Comparison of ENCODE assay signal across 17 mouse cellular contexts in genomic region chr5:36714832-36715231, GRCm38 (mm10). TPM values are rescaled to one million over a fixed set of nuclear protein-coding genes. Genes with fewer than 3 reads are reported as not detected.
A peak's percentile ranks its signal among the peaks of the same experiment; 100 is the strongest.
DNase-seq lines count a peak whose midpoint lies in the region; ATAC-seq and TF ChIP-seq lines count a peak whose summit lies in the region.
"Had no signal": no experiment of that assay in that cellular context is flagged by ENCODE, and none has a peak within 500 bp of the region (broad histone marks: within the 10 kb centered on the region; RNA-seq: fewer than 3 reads in every experiment).

No protein-coding gene starts in this region.

- no peaks in the 10 kb centered on the region for H3K27me3 ChIP-seq in heart, embryonic 12.5 days (replicated peaks)
- peaks cover 34% of the 10 kb centered on the region for H3K27me3 ChIP-seq in liver, embryonic 13.5 days
- no peaks in the 10 kb centered on the region for H3K27me3 ChIP-seq in liver, postnatal 0 days (ENCODE audit: insufficient read depth, low read length)
- no peaks in the 10 kb centered on the region for H3K27me3 ChIP-seq in Patski
- H3K27me3 ChIP-seq in stomach, postnatal 0 days (ENCODE audit: control insufficient read depth, insufficient read depth, low read length) = no peaks in the 10 kb centered on the region
- H3K27me3 ChIP-seq: embryonic facial prominence, embryonic 12.5 days; hindbrain, embryonic 12.5 days; limb, embryonic 15.5 days had no signal

- TF ChIP-seq CTCF in liver, postnatal 0 days (IDR thresholded peaks at IDR 0.05; ENCODE audit: low read depth) = no peak
- TF ChIP-seq CTCF in Patski (IDR thresholded peaks at IDR 0.05) = no peak
- TF ChIP-seq CTCF in stomach, postnatal 0 days (IDR thresholded peaks at IDR 0.05; ENCODE audit: low read depth) = no peak

- CTCF ChIA-PET in Patski (lab: Charles Lee) = interaction anchor here (0.8 to 6.8 kb wide), 8 partner anchors 8 to 46 kb away, joined by 3 to 52 read pairs (median 4); no protein-coding TSS in a partner anchor

- peak overlapping the region; percentile 97 for H3K27ac ChIP-seq in heart, embryonic 12.5 days (ENCODE audit: poor library complexity, severe bottlenecking)
- H3K27ac ChIP-seq in liver, embryonic 13.5 days = peak overlapping the region; percentile 90; the same call in 1 of the 2 replicates
- no peak overlapping the region for H3K27ac ChIP-seq in liver, postnatal 0 days (ENCODE audit: low read depth)
- peak overlapping the region; percentile 90 for H3K27ac ChIP-seq in stomach, postnatal 0 days (replicated peaks)
- H3K27ac ChIP-seq: embryonic facial prominence, embryonic 12.5 days; hindbrain, embryonic 12.5 days; limb, embryonic 15.5 days had no signal

- ATAC-seq in heart, embryonic 12.5 days (ENCODE audit: insufficient number of reproducible peaks, low FRiP score) = no peak
- ATAC-seq in liver, embryonic 13.5 days (ENCODE audit: low read depth) = no peak
- ATAC-seq in liver, postnatal 0 days = no peak
- peak; percentile 70 for ATAC-seq in Patski
- ATAC-seq in stomach, postnatal 0 days (ENCODE audit: low FRiP score, low TSS enrichment) = no peak
- ATAC-seq: forebrain, postnatal 0 days had no signal

- no peak overlapping the region for H3K4me3 ChIP-seq in heart, embryonic 12.5 days
- H3K4me3 ChIP-seq in liver, embryonic 13.5 days (replicated peaks) = no peak overlapping the region
- H3K4me3 ChIP-seq in liver, postnatal 0 days (ENCODE audit: low read depth, low read length) = no peak overlapping the region
- H3K4me3 ChIP-seq in stomach, postnatal 0 days (ENCODE audit: low read depth, low read length) = no peak overlapping the region
- H3K4me3 ChIP-seq: embryonic facial prominence, embryonic 12.5 days; hindbrain, embryonic 12.5 days; limb, embryonic 15.5 days had no signal

- no peaks in the 10 kb centered on the region for H3K36me3 ChIP-seq in heart, embryonic 12.5 days
- no peaks in the 10 kb centered on the region for H3K36me3 ChIP-seq in liver, embryonic 13.5 days
- no peaks in the 10 kb centered on the region for H3K36me3 ChIP-seq in liver, postnatal 0 days (replicated peaks; ENCODE audit: insufficient read depth, low read length)
- H3K36me3 ChIP-seq in stomach, postnatal 0 days (ENCODE audit: control insufficient read depth, insufficient read depth, low read length) = no peaks in the 10 kb centered on the region
- H3K36me3 ChIP-seq: embryonic facial prominence, embryonic 12.5 days; hindbrain, embryonic 12.5 days; limb, embryonic 15.5 days had no signal

- POLR2A ChIA-PET in Patski (lab: Charles Lee) = interaction anchor here (1.2 to 1.8 kb wide), 2 partner anchors 16 to 21 kb away, joined by 3 to 5 read pairs; no protein-coding TSS in a partner anchor

- TF ChIP-seq EP300 in liver, postnatal 0 days (IDR thresholded peaks at IDR 0.05; ENCODE audit: low read depth) = no peak
- no peak for TF ChIP-seq EP300 in stomach, postnatal 0 days (optimal IDR thresholded peaks at IDR 0.05)

- peaks cover 72% of the 10 kb centered on the region for H3K4me1 ChIP-seq in heart, embryonic 12.5 days (replicated peaks)
- peaks cover 82% of the 10 kb centered on the region for H3K4me1 ChIP-seq in liver, embryonic 13.5 days (replicated peaks)
- peaks cover 55% of the 10 kb centered on the region for H3K4me1 ChIP-seq in liver, postnatal 0 days (ENCODE audit: insufficient read depth)
- peaks cover 8% of the 10 kb centered on the region; the same call in 1 of the 2 replicates for H3K4me1 ChIP-seq in stomach, postnatal 0 days (replicated peaks; ENCODE audit: control insufficient read depth, insufficient read depth)

- no peak overlapping the region for H3K9ac ChIP-seq in heart, embryonic 12.5 days
- H3K9ac ChIP-seq in liver, embryonic 13.5 days = peak overlapping the region; percentile 72; the same call in 1 of the 2 replicates
- no peak overlapping the region for H3K9ac ChIP-seq in liver, postnatal 0 days (replicated peaks)
- no peak overlapping the region for H3K9ac ChIP-seq in stomach, postnatal 0 days (ENCODE audit: low read length)
- H3K9ac ChIP-seq: embryonic facial prominence, embryonic 12.5 days; forebrain, postnatal 0 days; hindbrain, embryonic 12.5 days; limb, embryonic 15.5 days had no signal

- no peak overlapping the region for H3K4me2 ChIP-seq in heart, embryonic 12.5 days
- no peak overlapping the region for H3K4me2 ChIP-seq in liver, embryonic 13.5 days
- no peak overlapping the region for H3K4me2 ChIP-seq in liver, postnatal 0 days (ENCODE audit: low read depth, low read length)
- H3K4me2 ChIP-seq in stomach, postnatal 0 days (replicated peaks; ENCODE audit: low read depth) = no peak overlapping the region
- H3K4me2 ChIP-seq: embryonic facial prominence, embryonic 12.5 days; hindbrain, embryonic 12.5 days; limb, embryonic 15.5 days had no signal

- no peaks in the 10 kb centered on the region for H3K9me3 ChIP-seq in heart, embryonic 12.5 days (replicated peaks)
- H3K9me3 ChIP-seq in liver, embryonic 13.5 days (replicated peaks) = no peaks in the 10 kb centered on the region
- H3K9me3 ChIP-seq in liver, postnatal 0 days (ENCODE audit: low read length) = no peaks in the 10 kb centered on the region
- no peaks in the 10 kb centered on the region for H3K9me3 ChIP-seq in stomach, postnatal 0 days (ENCODE audit: control insufficient read depth, low read length)
- H3K9me3 ChIP-seq: embryonic facial prominence, embryonic 12.5 days; hindbrain, embryonic 12.5 days; limb, embryonic 15.5 days had no signal

- WGBS in heart, embryonic 12.5 days = 59% methylated on average over 3 of the region's 3 CpGs
- 71% methylated on average over 3 of the region's 3 CpGs for WGBS in liver, embryonic 13.5 days (ENCODE audit: insufficient replicate concordance)
- 75% methylated on average over 3 of the region's 3 CpGs for WGBS in liver, postnatal 0 days (ENCODE audit: insufficient replicate concordance)
- WGBS in stomach, postnatal 0 days = 68% methylated on average over 3 of the region's 3 CpGs

- in situ Hi-C loops in Patski (cut with MboI; ENCODE audit: low pct_unique_long_range_greater_than_20kb) = no loop called here

- DNase-seq in heart, adult 18-20 months = no peak
- no peak for DNase-seq in liver, embryonic 13.5 days
- no peak for DNase-seq in liver, postnatal 0 days
- peak; percentile 86 for DNase-seq in Patski (ENCODE audit: low read depth, low spot score)
- DNase-seq in stomach, postnatal 0 days (ENCODE audit: low spot score) = no peak
- DNase-seq in spleen, postnatal 36 days (ENCODE audit: low spot score in 2 of 2) = no peak
- DNase-seq: adrenal gland, postnatal 10 days; cerebellum, adult 18-20 months; forebrain, postnatal 0 days; gastrocnemius, postnatal 14 days; layer of hippocampus, postnatal 36 days; right cerebral cortex, adult 18-20 months; thymus, adult 2 months had no signal

RNA-seq across cellular contexts. Expression of gene D5Ertd579e, which starts 19.0 kb away (rescaled TPM):
- 35.1 and 37.2 TPM in 2 replicates for polyA plus RNA-seq in heart, embryonic 12.5 days (2016; fragmentation: Nextera tagmentation; extraction: Ambion mirVana)
- total RNA-seq in heart, adult 18-20 months (2021) = 10 to 100 TPM; 85.9 to 89.3 TPM
- 21.9 and 25.3 TPM in 2 replicates for polyA plus RNA-seq in liver, embryonic 13.5 days (2015; fragmentation: Nextera tagmentation; extraction: Ambion mirVana)
- 15.9 and 18.5 TPM in 2 replicates for polyA plus RNA-seq in liver, postnatal 0 days (2015; fragmentation: Nextera tagmentation; extraction: Ambion mirVana)
- polyA plus RNA-seq in Patski (2021) = 71.5 TPM
- polyA plus RNA-seq in stomach, postnatal 0 days (2015; fragmentation: Nextera tagmentation; extraction: Ambion mirVana) = 21.5 and 22.7 TPM in 2 replicates

RNA-seq across cellular contexts. Expression of gene Bloc1s4, which starts 33.6 kb away (rescaled TPM):
- polyA plus RNA-seq in heart, embryonic 12.5 days (2016; fragmentation: Nextera tagmentation; extraction: Ambion mirVana) = 21.0 and 21.3 TPM in 2 replicates
- 10 to 100 TPM; 14.0 to 14.2 TPM for total RNA-seq in heart, adult 18-20 months (2021)
- polyA plus RNA-seq in liver, embryonic 13.5 days (2015; fragmentation: Nextera tagmentation; extraction: Ambion mirVana) = 15.5 and 16.7 TPM in 2 replicates
- polyA plus RNA-seq in liver, postnatal 0 days (2015; fragmentation: Nextera tagmentation; extraction: Ambion mirVana) = 14.6 and 17.9 TPM in 2 replicates
- polyA plus RNA-seq in Patski (2021) = 25.5 TPM
- 21.4 and 22.2 TPM in 2 replicates for polyA plus RNA-seq in stomach, postnatal 0 days (2015; fragmentation: Nextera tagmentation; extraction: Ambion mirVana)
